Mouse (Mus musculus) MN1 (cell line): ENCODE data around the gene Ror2.

Experiments
- DNase-seq: peaks from one replicate; pipeline ENCODE4 v3.0.0-alpha.2; 2016; ENCODE audit warnings: low spot score

The Ror2 gene

DNA sequence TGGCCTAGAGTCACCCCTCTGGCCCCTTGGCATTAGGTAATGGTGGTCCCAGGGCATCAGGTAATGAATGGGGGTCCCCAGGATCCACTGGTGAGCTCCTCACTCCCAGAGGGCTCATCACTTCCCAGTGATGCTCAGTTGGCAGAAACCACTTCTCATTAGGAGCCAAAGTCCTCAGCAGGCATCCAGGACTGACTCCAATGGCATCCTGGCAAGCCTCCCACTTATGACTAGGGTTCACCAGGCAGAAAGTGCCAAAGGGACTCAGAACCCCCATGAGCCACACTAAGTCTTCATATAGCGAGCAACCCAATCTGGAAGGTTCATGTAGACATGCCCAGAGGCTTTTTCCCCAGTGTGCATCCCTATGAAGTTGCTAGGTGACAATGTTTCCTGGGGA lies 221.2 kb downstream of the Ror2 start:
- DNase-seq: no peak
